Mouse (Mus musculus) midbrain, embryonic 15.5 days (tissue): ENCODE measurements around the gene Apbb1ip. TPM values are rescaled to one million over a fixed set of nuclear protein-coding genes. Genes with fewer than 3 reads are reported as not detected.

Experiments
- ATAC-seq: fragments of 200-750 bp; cut with Nextera tagmentation; replicated peaks from 2 replicates; pipeline ENCODE4 v1.8.0; 2017; ENCODE audit warnings: moderate TSS enrichment
- H3K27ac ChIP-seq: fragments of 300-500 bp; sonication (generic); 2 replicates; pipeline ENCODE4 v1.5.1; 2015; ENCODE audit warnings: mild to moderate bottlenecking, inconsistent platforms
- H3K27me3 ChIP-seq: fragments of 300-500 bp; sonication (generic); replicated peaks from 2 replicates; pipeline ENCODE4 v1.6.1; 2015; ENCODE audit warnings: inconsistent platforms
- H3K36me3 ChIP-seq: fragments of 300-500 bp; sonication (generic); replicated peaks from 2 replicates; pipeline ENCODE4 v1.6.1; 2015; ENCODE audit warnings: inconsistent platforms
- H3K4me1 ChIP-seq: fragments of 300-500 bp; sonication (generic); 2 replicates; pipeline ENCODE4 v1.6.1; 2015; ENCODE audit warnings: inconsistent platforms
- H3K4me2 ChIP-seq: fragments of 300-500 bp; sonication (generic); 2 replicates; pipeline ENCODE4 v1.6.1; 2015; ENCODE audit warnings: inconsistent platforms, mild to moderate bottlenecking, moderate library complexity
- H3K4me3 ChIP-seq: fragments of 300-500 bp; sonication (generic); 2 replicates; pipeline ENCODE4 v1.5.1; 2015; ENCODE audit warnings: mild to moderate bottlenecking, inconsistent platforms
- H3K9ac ChIP-seq: fragments of 300-500 bp; sonication (generic); 2 replicates; pipeline ENCODE4 v1.6.1; 2015; ENCODE audit warnings: mild to moderate bottlenecking, inconsistent platforms
- H3K9me3 ChIP-seq: fragments of 300-500 bp; sonication (generic); 2 replicates; pipeline ENCODE4 v1.6.1; 2016; ENCODE audit warnings: inconsistent platforms
- WGBS: fragments of 180-500 bp; shearing (Covaris S2); methylation state at CpG from one replicate; pipeline ENCODE4 v1.1.7; 2015; ENCODE audit warnings: mixed read lengths; 5-methylcytosine and 5-hydroxymethylcytosine counted together
- polyA plus RNA-seq: library from polyadenylated mRNA; unstranded; fragments of >200 nt; fragmentation: Nextera tagmentation; extraction: Ambion mirVana; gene quantifications from 2 replicates; pipeline ENCODE4 v1.2.1, GENCODE M21; 2015

Gene Apbb1ip
- polyA plus RNA-seq, 1 experiment from 2014 or later: 0.71 TPM

- Histone ChIP-seq H3K4me1 (no peaks in the 10 kb centered on the region), H3K36me3 (no peaks in the 10 kb centered on the region), H3K4me3 (no peak overlapping the region), H3K27me3 (no peaks in the 10 kb centered on the region), H3K9ac (no peak overlapping the region), H3K9me3 (no peaks in the 10 kb centered on the region), H3K27ac (no peak overlapping the region), H3K4me2 (no peak overlapping the region)
- WGBS: 53% methylated on average over 1 of the region's 1 CpGs
- ATAC-seq: no peak
Observed at GRCm38 (mm10) chr2:22780884-22781283, 7.0 kb downstream of the Apbb1ip start.

GRCm38 (mm10) chr2:22781387-22782009 is 7.6 kb downstream of the Apbb1ip start:
- H3K4me3 ChIP-seq: no peak overlapping the region
- H3K36me3 ChIP-seq: no peaks in the 10 kb centered on the region
- H3K9me3 ChIP-seq: no peaks in the 10 kb centered on the region
- H3K27me3 ChIP-seq: no peaks in the 10 kb centered on the region
- H3K27ac ChIP-seq: no peak overlapping the region
- ATAC-seq: no peak
- H3K9ac ChIP-seq: no peak overlapping the region
- 71% methylated on average over 4 of the region's 4 CpGs for WGBS
- H3K4me2 ChIP-seq: no peak overlapping the region
- no peaks in the 10 kb centered on the region for H3K4me1 ChIP-seq

GRCm38 (mm10) chr2:22782057-22782456 is 8.2 kb downstream of the Apbb1ip start:
- WGBS: 87% methylated on average over 3 of the region's 3 CpGs

DNA sequence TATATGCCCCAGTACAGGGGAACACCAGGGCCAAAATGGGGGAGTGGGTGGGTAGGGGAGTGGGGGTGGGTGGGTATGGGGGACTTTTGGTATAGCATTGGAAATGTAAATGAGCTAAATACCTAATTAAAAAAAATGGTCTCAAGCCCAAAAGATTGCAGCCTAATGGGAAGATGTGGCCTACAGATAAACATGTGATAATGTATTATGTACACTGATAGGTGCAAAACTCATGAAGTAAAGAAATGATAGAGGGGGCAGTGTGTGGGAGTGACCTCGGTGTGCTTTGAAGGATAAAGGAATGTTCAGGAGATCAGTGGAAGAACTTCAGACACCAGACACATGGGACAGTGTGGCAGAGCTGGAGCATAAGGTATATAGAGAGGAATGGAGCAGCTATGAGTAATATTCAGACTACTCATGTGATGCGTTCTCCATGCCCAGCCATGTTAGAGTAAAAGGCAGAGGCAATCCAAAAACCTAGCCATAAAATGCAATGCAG is 9.3 kb downstream of the Apbb1ip start:
- H3K36me3 ChIP-seq: no peaks in the 10 kb centered on the region
- ATAC-seq: no peak
- 86% methylated on average over 2 of the region's 2 CpGs for WGBS
- no peak overlapping the region for H3K4me2 ChIP-seq
- no peaks in the 10 kb centered on the region for H3K9me3 ChIP-seq
- no peak overlapping the region for H3K9ac ChIP-seq
- no peak overlapping the region for H3K27ac ChIP-seq
- no peaks in the 10 kb centered on the region for H3K4me1 ChIP-seq
- H3K27me3 ChIP-seq: no peaks in the 10 kb centered on the region
- H3K4me3 ChIP-seq: no peak overlapping the region

More at GRCm38 (mm10) chr2:22782057-22782456, 8.2 kb downstream of the Apbb1ip start:
- H3K27ac ChIP-seq: no peak overlapping the region
- H3K9me3 ChIP-seq: no peaks in the 10 kb centered on the region
- H3K4me2 ChIP-seq: no peak overlapping the region
- no peak overlapping the region for H3K4me3 ChIP-seq
- no peak overlapping the region for H3K9ac ChIP-seq
- no peaks in the 10 kb centered on the region for H3K36me3 ChIP-seq
- ATAC-seq: no peak
- no peaks in the 10 kb centered on the region for H3K27me3 ChIP-seq
- no peaks in the 10 kb centered on the region for H3K4me1 ChIP-seq

GRCm38 (mm10) chr2:22784186-22784585 is 10.3 kb downstream of the Apbb1ip start:
- Histone ChIP-seq H3K9me3 (no peaks in the 10 kb centered on the region), H3K4me1 (no peaks in the 10 kb centered on the region), H3K4me3 (no peak overlapping the region), H3K27me3 (no peaks in the 10 kb centered on the region), H3K9ac (no peak overlapping the region), H3K4me2 (no peak overlapping the region), H3K36me3 (no peaks in the 10 kb centered on the region), H3K27ac (no peak overlapping the region)
- 81% methylated on average over 3 of the region's 3 CpGs for WGBS
- ATAC-seq: no peak

GRCm38 (mm10) chr2:22784771-22785170 is 10.9 kb downstream of the Apbb1ip start:
- no peak for ATAC-seq
- Histone ChIP-seq H3K27me3 (no peaks in the 10 kb centered on the region), H3K9me3 (no peaks in the 10 kb centered on the region), H3K4me3 (no peak overlapping the region), H3K36me3 (no peaks in the 10 kb centered on the region), H3K4me2 (no peak overlapping the region), H3K4me1 (no peaks in the 10 kb centered on the region), H3K9ac (no peak overlapping the region), H3K27ac (no peak overlapping the region)
- 50% methylated on average over 1 of the region's 1 CpGs for WGBS

- Histone ChIP-seq H3K4me2 (no peak overlapping the region), H3K27me3 (no peaks in the 10 kb centered on the region), H3K4me1 (no peaks in the 10 kb centered on the region), H3K36me3 (no peaks in the 10 kb centered on the region), H3K9me3 (no peaks in the 10 kb centered on the region), H3K4me3 (no peak overlapping the region), H3K9ac (no peak overlapping the region), H3K27ac (no peak overlapping the region)
- ATAC-seq: no peak
- 98% methylated on average over 2 of the region's 2 CpGs for WGBS
Observed at GRCm38 (mm10) chr2:22788658-22789057, 14.8 kb downstream of the Apbb1ip start.

GRCm38 (mm10) chr2:22789576-22789975 is 15.7 kb downstream of the Apbb1ip start:
- no peak overlapping the region for H3K4me3 ChIP-seq
- WGBS: 58% methylated on average over 1 of the region's 1 CpGs
- no peaks in the 10 kb centered on the region for H3K9me3 ChIP-seq
- no peak for ATAC-seq
- H3K27me3 ChIP-seq: no peaks in the 10 kb centered on the region
- H3K4me2 ChIP-seq: no peak overlapping the region
- no peak overlapping the region for H3K9ac ChIP-seq
- H3K27ac ChIP-seq: no peak overlapping the region
- no peaks in the 10 kb centered on the region for H3K36me3 ChIP-seq
- no peaks in the 10 kb centered on the region for H3K4me1 ChIP-seq

- Histone ChIP-seq H3K36me3 (no peaks in the 10 kb centered on the region), H3K27ac (no peak overlapping the region), H3K9me3 (no peaks in the 10 kb centered on the region), H3K27me3 (no peaks in the 10 kb centered on the region), H3K4me2 (no peak overlapping the region), H3K9ac (no peak overlapping the region), H3K4me1 (no peaks in the 10 kb centered on the region), H3K4me3 (no peak overlapping the region)
- 43% methylated on average over 1 of the region's 1 CpGs for WGBS
- no peak for ATAC-seq
Observed at GRCm38 (mm10) chr2:22790435-22790834, 16.5 kb downstream of the Apbb1ip start.

GRCm38 (mm10) chr2:22795087-22795486 is 21.2 kb downstream of the Apbb1ip start:
- H3K4me3 ChIP-seq: no peak overlapping the region
- no peak overlapping the region for H3K4me2 ChIP-seq
- no peaks in the 10 kb centered on the region for H3K9me3 ChIP-seq
- H3K36me3 ChIP-seq: no peaks in the 10 kb centered on the region
- no peaks in the 10 kb centered on the region for H3K4me1 ChIP-seq
- no peak overlapping the region for H3K27ac ChIP-seq
- 79% methylated on average over 3 of the region's 3 CpGs for whole genome bisulfite sequencing
- H3K27me3 ChIP-seq: no peaks in the 10 kb centered on the region
- ATAC-seq: no peak
- no peak overlapping the region for H3K9ac ChIP-seq

- no peak overlapping the region for H3K4me3 ChIP-seq
- no peaks in the 10 kb centered on the region for H3K4me1 ChIP-seq
- H3K9me3 ChIP-seq: no peaks in the 10 kb centered on the region
- ATAC-seq: no peak
- H3K27me3 ChIP-seq: no peaks in the 10 kb centered on the region
- H3K27ac ChIP-seq: no peak overlapping the region
- H3K36me3 ChIP-seq: no peaks in the 10 kb centered on the region
- H3K4me2 ChIP-seq: no peak overlapping the region
- no peak overlapping the region for H3K9ac ChIP-seq
Observed at GRCm38 (mm10) chr2:22796487-22796886, 22.6 kb downstream of the Apbb1ip start.

GRCm38 (mm10) chr2:22799430-22800041 is 25.6 kb downstream of the Apbb1ip start:
- Histone ChIP-seq H3K4me2 (no peak overlapping the region), H3K4me3 (no peak overlapping the region), H3K36me3 (no peaks in the 10 kb centered on the region), H3K27ac (no peak overlapping the region), H3K9me3 (no peaks in the 10 kb centered on the region), H3K4me1 (no peaks in the 10 kb centered on the region), H3K27me3 (no peaks in the 10 kb centered on the region), H3K9ac (no peak overlapping the region)
- WGBS: 85% methylated on average over 2 of the region's 2 CpGs
- no peak for ATAC-seq

GRCm38 (mm10) chr2:22805589-22805988 is 31.7 kb downstream of the Apbb1ip start:
- Histone ChIP-seq H3K9me3 (no peaks in the 10 kb centered on the region), H3K4me2 (no peak overlapping the region), H3K9ac (no peak overlapping the region), H3K27ac (no peak overlapping the region), H3K27me3 (no peaks in the 10 kb centered on the region), H3K36me3 (no peaks in the 10 kb centered on the region), H3K4me1 (no peaks in the 10 kb centered on the region), H3K4me3 (no peak overlapping the region)
- 81% methylated on average over 2 of the region's 2 CpGs for WGBS
- ATAC-seq: no peak
